Mouse (Mus musculus): ENCODE results near the gene Pitpnc1.

DNA sequence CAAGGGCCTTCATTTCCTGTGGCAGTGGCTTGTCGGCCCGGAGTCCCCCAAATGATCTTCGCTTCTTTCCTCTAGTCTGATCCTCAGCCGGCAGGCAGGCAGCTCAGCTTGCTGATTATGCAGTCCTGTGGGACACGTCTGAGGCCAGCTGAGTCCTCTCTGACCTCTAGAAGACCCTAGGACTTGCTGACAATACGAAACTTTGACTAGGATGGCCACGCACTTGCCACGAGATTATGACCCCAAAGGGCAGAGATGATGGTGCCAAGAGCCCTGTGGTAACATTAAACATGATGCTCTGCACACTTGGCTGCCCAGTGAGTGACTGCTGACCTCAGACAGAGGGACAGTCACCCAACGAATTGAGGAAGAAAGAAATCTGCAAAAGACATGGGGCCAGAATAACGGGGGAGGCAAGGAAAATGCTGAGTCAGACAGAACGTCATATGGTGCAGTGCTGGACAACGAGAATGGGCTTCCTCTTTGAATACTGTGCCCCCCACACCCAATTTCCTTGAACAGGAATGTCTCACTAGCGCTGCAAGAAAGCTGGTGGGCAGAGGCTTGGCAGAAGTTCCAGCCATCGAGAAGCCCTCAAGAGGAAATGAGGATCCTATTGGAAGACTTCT is 152.7 kb downstream of the Pitpnc1 start:
- TF ChIP-seq CTCF (conservative IDR thresholded peaks at IDR 0.05 in 1 of 2, IDR thresholded peaks at IDR 0.05 in 1 of 2; ENCODE audit: low read depth in 2 of 2, low read length in 2 of 2) = no peak
- no peak for TF ChIP-seq POLR2A (IDR thresholded peaks at IDR 0.05; ENCODE audit: low read depth, low read length)
- TF ChIP-seq NELFE (IDR thresholded peaks at IDR 0.05; ENCODE audit: low read depth, low read length) = no peak
- no peak for TF ChIP-seq ELF1 (IDR thresholded peaks at IDR 0.05; ENCODE audit: low read depth, low read length)
- TF ChIP-seq E2F4 (IDR thresholded peaks at IDR 0.05; ENCODE audit: insufficient replicate concordance, low read depth, low read length) = no peak
- TF ChIP-seq USF1 (IDR thresholded peaks at IDR 0.05; ENCODE audit: low read depth, low read length) = no peak
- no peak for TF ChIP-seq CHD1 (IDR thresholded peaks at IDR 0.05; ENCODE audit: low read depth, low read length)
- no peak for TF ChIP-seq ETS1 (conservative IDR thresholded peaks at IDR 0.05; ENCODE audit: low read depth, low read length)
- TF ChIP-seq TCF12 (IDR thresholded peaks at IDR 0.05; ENCODE audit: low read depth, low read length) = no peak
